Mouse (Mus musculus) limb, embryonic 14.5 days (tissue): ENCODE results near the gene Hrh1. TPM values are rescaled to one million over a fixed set of nuclear protein-coding genes. Genes with fewer than 3 reads are reported as not detected.
"Not testable (repeated sequence)": the region's sequence is repeated elsewhere in the genome, so short reads cannot be mapped to it uniquely, and the experiment has no call there.

Experiments used
- ATAC-seq: fragments of 200-750 bp; cut with Nextera tagmentation; 2 replicates; pipeline ENCODE4 v1.8.0; 2017; ENCODE audit warnings: low read depth, moderate number of reproducible peaks, moderate TSS enrichment; ENCODE audit not compliant: low FRiP score
- DNase-seq: peaks from one replicate; pipeline ENCODE4 v3.0.0-alpha.2; 2015; ENCODE audit warnings: low spot score
- H3K27ac ChIP-seq: fragments of 300-500 bp; sonication (generic); replicated peaks from 2 replicates; pipeline ENCODE4 v1.5.1; 2014; ENCODE audit warnings: low read depth, mild to moderate bottlenecking, low read length, moderate library complexity, mixed read lengths
- H3K27me3 ChIP-seq: fragments of 300-500 bp; sonication (generic); 2 replicates; pipeline ENCODE4 v1.6.1; 2014; ENCODE audit warnings: low read length, mixed read lengths; ENCODE audit not compliant: control insufficient read depth, insufficient read depth
- H3K36me3 ChIP-seq: fragments of 300-500 bp; sonication (generic); 2 replicates; pipeline ENCODE4 v1.6.1; 2014; ENCODE audit warnings: mild to moderate bottlenecking, low read length, moderate library complexity, mixed read lengths; ENCODE audit not compliant: control insufficient read depth, insufficient read depth
- H3K4me1 ChIP-seq: fragments of 300-500 bp; sonication (generic); 2 replicates; pipeline ENCODE4 v1.6.1; 2014; ENCODE audit warnings: antibody characterized with exemption, low read length, mixed read lengths; ENCODE audit not compliant: control insufficient read depth, insufficient read depth
- H3K4me2 ChIP-seq: fragments of 300-500 bp; sonication (generic); replicated peaks from 2 replicates; pipeline ENCODE4 v1.6.1; 2014; ENCODE audit warnings: low read depth, mild to moderate bottlenecking, low read length, moderate library complexity; ENCODE audit not compliant: severe bottlenecking
- H3K4me3 ChIP-seq: fragments of 300-500 bp; sonication (generic); replicated peaks from 2 replicates; pipeline ENCODE4 v1.5.1; 2014; ENCODE audit warnings: low read length
- H3K9ac ChIP-seq: fragments of 300-500 bp; sonication (generic); 2 replicates; pipeline ENCODE4 v1.6.1; 2014; ENCODE audit warnings: mild to moderate bottlenecking, low read depth, low read length, moderate library complexity; ENCODE audit not compliant: severe bottlenecking
- H3K9me3 ChIP-seq: fragments of 300-500 bp; sonication (generic); 2 replicates; pipeline ENCODE4 v1.6.1; 2016; ENCODE audit warnings: low read length; ENCODE audit not compliant: control insufficient read depth
- POLR2A ChIP-seq: fragments of 200-500 bp; IDR thresholded peaks from 2 replicates; pipeline ENCODE4 v1.8.0; 2012; ENCODE audit warnings: inconsistent platforms, mild to moderate bottlenecking, moderate library complexity, borderline replicate concordance; ENCODE audit not compliant: insufficient read depth, insufficient read length; ENCODE audit errors: extremely low read depth
- WGBS: fragments of 180-500 bp; shearing (Covaris S2); extraction: QIAGEN DNeasy Blood & Tissue Kit; methylation state at CpG from one replicate; pipeline ENCODE4 v1.1.7; 2014; 5-methylcytosine and 5-hydroxymethylcytosine counted together
- polyA plus RNA-seq, 2 experiments: library from polyadenylated mRNA; depleted of rRNA in 1 of 2; stranded (reverse) in 1 of 2; unstranded in 1 of 2; fragments of >200 nt; fragmentation: Nextera tagmentation in 1 of 2; extraction: Ambion mirVana in 1 of 2; gene quantifications; 2 replicates each; pipeline versions ENCODE4 v1.2.1 to v1.2.3; 2012 to 2014

Hrh1 gene
- polyA plus RNA-seq, 2 experiments = 0.11 TPM; not detected in 1

DNA sequence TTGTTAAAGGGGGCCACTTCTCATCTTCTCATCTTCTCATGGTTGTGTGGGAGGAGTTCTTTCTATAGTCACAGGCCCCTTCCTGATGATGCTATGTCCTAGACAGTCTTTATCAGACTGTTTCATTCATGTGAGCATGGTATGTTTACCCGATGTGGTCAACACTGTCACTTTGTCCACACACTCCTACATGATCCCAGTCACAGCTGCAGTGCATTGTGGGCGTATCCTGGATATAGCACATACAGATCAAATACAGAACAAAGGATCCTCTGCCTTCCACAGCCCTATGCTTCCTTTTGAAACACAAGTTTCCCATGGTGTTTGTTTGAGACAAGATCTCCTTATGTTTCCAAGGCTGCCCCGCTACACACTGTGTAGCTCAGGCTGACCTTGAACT, 76.3 kb downstream of the Hrh1 start:
- H3K4me3 ChIP-seq = no peak overlapping the region
- no peaks in the 10 kb centered on the region for H3K27me3 ChIP-seq
- ATAC-seq (no peak), DNase-seq (no peak)
- H3K27ac ChIP-seq = no peak overlapping the region
- peaks cover 4% of the 10 kb centered on the region; the same call in 1 of the 2 replicates for H3K4me1 ChIP-seq
- no peaks in the 10 kb centered on the region for H3K36me3 ChIP-seq
- 92% methylated on average over 3 of the region's 3 CpGs for WGBS
- H3K4me2 ChIP-seq = no peak overlapping the region
- TF ChIP-seq POLR2A = no peak
- no peak overlapping the region for H3K9ac ChIP-seq
- H3K9me3 ChIP-seq = no peaks in the 10 kb centered on the region

DNA sequence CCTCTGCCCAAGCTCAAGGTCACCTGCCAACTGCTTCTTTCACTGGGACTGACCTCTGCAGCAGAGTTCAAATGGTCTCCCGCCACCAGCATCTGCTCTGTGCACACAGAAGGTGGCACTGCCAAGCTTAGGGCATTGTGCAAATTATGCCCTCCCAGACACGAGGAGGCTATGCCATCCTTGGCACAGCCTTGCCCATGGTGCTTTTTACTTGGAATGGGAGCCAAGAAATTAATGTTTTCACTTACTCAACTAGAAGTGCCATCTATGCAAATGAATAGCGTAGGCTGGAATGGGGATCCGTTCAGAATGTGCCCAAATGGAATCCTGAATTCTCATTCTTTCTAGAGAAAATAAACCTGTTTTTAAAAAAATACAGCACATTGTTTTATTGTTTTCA, 77.2 kb downstream of the Hrh1 start:
- Histone ChIP-seq H3K4me2 (no peak overlapping the region), H3K36me3 (no peaks in the 10 kb centered on the region), H3K27ac (no peak overlapping the region), H3K9ac (no peak overlapping the region), H3K27me3 (no peaks in the 10 kb centered on the region), H3K4me1 (peaks cover 6% of the 10 kb centered on the region; the same call in 1 of the 2 replicates), H3K9me3 (no peaks in the 10 kb centered on the region), H3K4me3 (no peak overlapping the region)
- no peak for DNase-seq
- WGBS = 86% methylated on average over 4 of the region's 4 CpGs
- no peak for ATAC-seq
- no peak for TF ChIP-seq POLR2A

DNA sequence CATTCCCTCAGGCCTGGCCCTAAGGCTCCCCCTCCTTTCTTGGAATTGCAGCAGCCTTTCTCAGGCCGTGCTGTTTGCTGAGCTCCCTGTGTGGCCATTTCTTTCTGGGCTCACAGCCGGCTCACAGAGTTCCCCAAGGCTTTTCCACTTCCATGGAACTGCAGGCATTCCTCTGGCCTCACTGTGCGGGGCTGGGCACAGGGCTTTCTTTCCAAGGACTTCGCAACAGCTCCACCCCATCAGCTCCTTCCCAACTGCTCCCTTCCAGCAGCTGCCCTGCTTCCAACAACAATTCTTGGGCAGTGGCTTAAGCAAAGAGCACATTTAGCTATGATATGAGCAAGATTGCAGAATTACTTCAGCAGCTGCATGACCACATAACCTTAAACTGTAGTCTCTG, 81.0 kb downstream of the Hrh1 start:
- peak; percentile 50 for DNase-seq
- Histone ChIP-seq H3K4me2 (no peak overlapping the region), H3K27ac (peak overlapping the region; percentile 52; the same call in 1 of the 2 replicates), H3K27me3 (no peaks in the 10 kb centered on the region), H3K4me1 (peaks cover 6% of the 10 kb centered on the region; the same call in 1 of the 2 replicates), H3K36me3 (no peaks in the 10 kb centered on the region), H3K9ac (no peak overlapping the region; the same call in 1 of the 2 replicates), H3K9me3 (no peaks in the 10 kb centered on the region), H3K4me3 (no peak overlapping the region)
- no peak for TF ChIP-seq POLR2A
- 21% methylated on average over 4 of the region's 4 CpGs for WGBS
- ATAC-seq = peak; percentile 26; the same call in 1 of the 2 replicates

DNA sequence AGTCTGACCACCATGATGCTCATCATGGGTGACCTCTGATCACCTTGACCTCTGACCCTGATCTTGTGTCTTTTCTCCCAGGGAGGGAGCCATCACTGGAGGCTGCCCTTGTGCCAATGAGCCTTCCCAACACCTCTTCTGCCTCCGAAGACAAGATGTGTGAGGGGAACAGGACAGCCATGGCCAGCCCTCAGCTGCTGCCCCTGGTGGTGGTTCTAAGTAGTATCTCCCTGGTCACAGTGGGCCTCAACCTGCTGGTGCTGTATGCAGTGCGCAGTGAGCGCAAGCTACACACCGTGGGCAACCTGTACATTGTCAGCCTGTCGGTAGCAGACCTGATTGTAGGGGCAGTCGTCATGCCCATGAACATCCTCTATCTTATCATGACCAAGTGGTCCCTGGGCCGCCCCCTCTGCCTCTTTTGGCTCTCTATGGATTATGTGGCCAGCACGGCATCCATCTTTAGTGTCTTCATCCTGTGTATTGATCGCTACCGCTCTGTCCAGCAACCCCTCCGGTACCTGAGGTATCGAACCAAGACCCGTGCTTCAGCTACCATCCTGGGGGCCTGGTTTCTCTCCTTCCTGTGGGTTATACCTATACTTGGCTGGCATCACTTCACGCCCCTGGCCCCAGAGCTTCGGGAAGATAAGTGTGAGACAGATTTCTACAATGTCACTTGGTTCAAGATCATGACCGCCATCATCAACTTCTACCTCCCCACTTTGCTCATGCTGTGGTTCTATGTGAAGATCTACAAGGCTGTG, 82.1 kb downstream of the Hrh1 start:
- Histone ChIP-seq H3K27me3 (no peaks in the 10 kb centered on the region), H3K36me3 (no peaks in the 10 kb centered on the region), H3K9ac (no peak overlapping the region), H3K27ac (no peak overlapping the region), H3K4me3 (no peak overlapping the region), H3K4me1 (peaks cover 6% of the 10 kb centered on the region; the same call in 1 of the 2 replicates), H3K9me3 (no peaks in the 10 kb centered on the region), H3K4me2 (no peak overlapping the region)
- WGBS = 90% methylated on average over 16 of the region's 16 CpGs
- TF ChIP-seq POLR2A = no peak
- ATAC-seq = no peak
- no peak for DNase-seq

DNA sequence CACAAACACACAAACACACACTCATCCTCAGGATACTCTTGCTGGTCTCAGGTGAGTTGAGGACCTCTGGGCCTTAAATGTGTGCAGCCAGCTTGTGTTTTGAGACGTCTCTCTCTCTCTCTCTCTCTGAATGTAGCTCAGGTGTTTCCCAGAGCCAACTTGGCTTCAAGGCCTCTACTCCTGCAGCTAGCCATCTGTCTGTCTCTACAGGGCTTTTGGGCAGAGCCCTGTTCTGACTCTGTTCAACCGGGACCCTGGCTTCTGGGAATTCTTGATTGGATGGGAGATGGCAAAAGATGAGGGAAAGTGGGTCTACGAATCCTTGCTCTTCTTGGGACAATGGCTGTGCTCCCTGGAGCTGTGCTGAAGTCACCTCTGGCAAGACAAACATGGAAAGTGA, 91.6 kb downstream of the Hrh1 start:
- TF ChIP-seq POLR2A = no peak
- H3K4me2 ChIP-seq = no peak overlapping the region
- WGBS = 75% methylated on average over 3 of the region's 3 CpGs
- no peaks in the 10 kb centered on the region for H3K4me1 ChIP-seq
- no peak overlapping the region for H3K9ac ChIP-seq
- H3K36me3 ChIP-seq = no peaks in the 10 kb centered on the region
- H3K27me3 ChIP-seq = no peaks in the 10 kb centered on the region
- DNase-seq (no peak), ATAC-seq (no peak)
- no peak overlapping the region for H3K27ac ChIP-seq
- H3K9me3 ChIP-seq = no peaks in the 10 kb centered on the region
- H3K4me3 ChIP-seq = no peak overlapping the region

DNA sequence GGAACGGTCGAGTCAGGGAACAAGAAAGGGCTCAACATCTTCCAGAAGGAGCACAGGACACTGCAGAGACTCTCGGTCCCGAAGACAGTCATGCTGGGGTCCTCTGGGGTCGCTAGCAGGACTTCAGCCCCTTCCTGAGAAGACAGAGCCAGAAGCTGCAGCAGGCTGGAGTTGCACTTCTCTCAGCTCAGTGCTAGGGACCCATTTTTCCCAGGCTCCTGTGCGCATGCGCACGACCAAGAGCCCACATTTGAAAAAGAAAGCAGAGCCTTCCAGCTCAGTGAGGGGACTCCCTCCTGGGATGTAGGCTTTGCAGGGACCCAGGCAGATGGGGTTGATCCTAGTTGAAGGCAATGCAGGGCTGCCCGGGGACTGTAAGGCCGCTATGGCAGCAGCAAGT, 94.9 kb downstream of the Hrh1 start:
- H3K9ac ChIP-seq, H3K36me3 ChIP-seq, H3K27ac ChIP-seq, H3K27me3 ChIP-seq, H3K4me1 ChIP-seq, H3K4me3 ChIP-seq, ATAC-seq, DNase-seq, H3K9me3 ChIP-seq, H3K4me2 ChIP-seq: not testable (repeated sequence)
- 59% methylated on average over 9 of the region's 10 CpGs for WGBS

DNA sequence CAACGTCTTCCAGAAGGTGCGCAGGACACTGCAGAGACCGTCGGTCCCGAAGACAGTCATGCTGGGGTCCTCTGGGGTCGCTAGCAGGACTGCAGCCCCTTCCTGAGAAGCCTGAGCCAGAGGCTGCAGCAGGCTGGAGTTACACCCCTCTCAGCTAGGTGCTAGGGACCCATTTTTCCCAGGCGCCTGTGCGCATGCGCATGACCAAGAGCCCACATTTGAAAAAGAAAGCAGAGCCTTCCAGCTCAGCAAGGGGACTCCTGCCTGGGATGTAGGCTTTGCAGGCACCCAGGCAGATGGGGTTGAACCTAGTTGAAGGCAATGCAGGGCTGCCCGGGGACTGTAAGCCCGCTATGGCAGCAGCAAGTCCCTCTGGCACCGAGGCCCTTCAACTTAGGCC, 97.3 kb downstream of the Hrh1 start:
- not testable (repeated sequence) for H3K27me3 ChIP-seq, ATAC-seq, DNase-seq

DNA sequence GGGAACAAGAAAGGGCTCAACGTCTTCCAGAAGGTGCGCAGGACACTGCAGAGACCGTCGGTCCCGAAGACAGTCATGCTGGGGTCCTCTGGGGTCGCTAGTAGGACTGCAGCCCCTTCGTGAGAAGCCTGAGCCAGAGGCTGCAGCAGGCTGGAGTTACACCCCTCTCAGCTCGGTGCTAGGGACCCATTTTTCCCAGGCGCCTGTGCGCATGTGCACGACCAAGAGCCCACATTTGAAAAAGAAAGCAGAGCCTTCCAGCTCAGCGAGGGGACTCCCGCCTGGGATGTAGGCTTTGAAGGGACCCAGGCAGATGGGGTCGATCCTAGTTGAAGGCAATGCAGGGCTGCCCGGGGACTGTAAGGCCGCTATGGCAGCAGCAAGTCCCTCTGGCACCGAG, 116.3 kb downstream of the Hrh1 start:
- not testable (repeated sequence) for H3K4me2 ChIP-seq, H3K27ac ChIP-seq, H3K9me3 ChIP-seq, H3K4me1 ChIP-seq, H3K27me3 ChIP-seq, H3K4me3 ChIP-seq, DNase-seq, H3K9ac ChIP-seq, H3K36me3 ChIP-seq, ATAC-seq
- WGBS = 9% methylated on average over 14 of the region's 17 CpGs

More for the DNA sequence above, 97.3 kb downstream of the Hrh1 start:
- not testable (repeated sequence) for H3K27ac ChIP-seq, H3K9me3 ChIP-seq, H3K4me1 ChIP-seq, H3K9ac ChIP-seq, H3K36me3 ChIP-seq, H3K4me3 ChIP-seq, H3K4me2 ChIP-seq
- 18% methylated on average over 9 of the region's 12 CpGs for WGBS
